Comparison of ENCODE assay signal across 12 mouse cellular contexts in genomic region chr11:117838572-117838971, GRCm38 (mm10). TPM values are rescaled to one million over a fixed set of nuclear protein-coding genes. Genes with fewer than 3 reads are reported as not detected.
A peak's percentile ranks its signal among the peaks of the same experiment; 100 is the strongest.
DNase-seq lines count a peak whose midpoint lies in the region; ATAC-seq and TF ChIP-seq lines count a peak whose summit lies in the region.
"Had no signal": no experiment of that assay in that cellular context is flagged by ENCODE, and none has a peak within 500 bp of the region (broad histone marks: within the 10 kb centered on the region; RNA-seq: fewer than 3 reads in every experiment).

No protein-coding gene starts in this region.

- no peak overlapping the region for H3K4me3 ChIP-seq in embryonic facial prominence, embryonic 10.5 days
- no peak overlapping the region for H3K4me3 ChIP-seq in kidney, adult 2 months (ENCODE audit: insufficient read depth, low read depth, low read length)
- H3K4me3 ChIP-seq: hindbrain, embryonic 15.5 days had no signal

- ATAC-seq in megakaryocyte-erythroid progenitor cell, adult 5-6 weeks (replicated peaks; ENCODE audit: low FRiP score, low TSS enrichment, poor library complexity, severe bottlenecking) = peak; percentile 92

- no peak for TF ChIP-seq CTCF in kidney, adult 2 months (conservative IDR thresholded peaks at IDR 0.05; ENCODE audit: insufficient read depth, insufficient read length, low read depth, low read length)

- TF ChIP-seq POLR2A in kidney, adult 2 months (IDR thresholded peaks at IDR 0.05; ENCODE audit: low read depth, low read length) = no peak

- peak; percentile 21 to 39 for DNase-seq in cerebellum, postnatal 10 days
- DNase-seq in cerebellum, adult 9-11 months = no peak
- no peak for DNase-seq in embryonic facial prominence, embryonic 10.5 days (ENCODE audit: low spot score)
- peak; percentile 68 for DNase-seq in kidney, adult 2 months
- DNase-seq in urinary bladder, postnatal 36 days (ENCODE audit: low spot score in 2 of 2) = no peak
- no peak for DNase-seq in ovary, postnatal 10 days (ENCODE audit: low spot score)
- no peak for DNase-seq in right cerebral cortex, postnatal 36 days (ENCODE audit: low spot score in 2 of 2)

- no peaks in the 10 kb centered on the region for H3K27me3 ChIP-seq in embryonic facial prominence, embryonic 10.5 days (replicated peaks; ENCODE audit: low read depth, poor library complexity, severe bottlenecking)
- H3K27me3 ChIP-seq in kidney, adult 2 months (replicated peaks; ENCODE audit: control insufficient read depth, insufficient read depth, low read length) = no peaks in the 10 kb centered on the region
- H3K27me3 ChIP-seq: hindbrain, embryonic 15.5 days had no signal

- no peaks in the 10 kb centered on the region for H3K36me3 ChIP-seq in embryonic facial prominence, embryonic 10.5 days (replicated peaks)
- H3K36me3 ChIP-seq in kidney, adult 2 months (ENCODE audit: control insufficient read depth, insufficient read depth, low read length) = no peaks in the 10 kb centered on the region
- H3K36me3 ChIP-seq: hindbrain, embryonic 15.5 days had no signal

- H3K27ac ChIP-seq in embryonic facial prominence, embryonic 10.5 days (replicated peaks) = peak overlapping the region; percentile 64
- H3K27ac ChIP-seq in kidney, adult 2 months (ENCODE audit: insufficient read depth, low read depth, low read length) = peak overlapping the region; percentile 41
- H3K27ac ChIP-seq: hindbrain, embryonic 15.5 days had no signal

- WGBS in embryonic facial prominence, embryonic 10.5 days = 71% methylated on average over 2 of the region's 2 CpGs
- WGBS in kidney, adult 2 months = 50% methylated on average over 2 of the region's 2 CpGs

- H3K9me3 ChIP-seq in embryonic facial prominence, embryonic 10.5 days = no peaks in the 10 kb centered on the region
- H3K9me3 ChIP-seq: hindbrain, embryonic 15.5 days had no signal

- H3K4me1 ChIP-seq in embryonic facial prominence, embryonic 10.5 days = peaks cover 21% of the 10 kb centered on the region
- H3K4me1 ChIP-seq in kidney, adult 2 months (ENCODE audit: control insufficient read depth, insufficient read depth, low read length) = peaks cover 14% of the 10 kb centered on the region; the same call in 1 of the 2 replicates
- H3K4me1 ChIP-seq: hindbrain, embryonic 15.5 days had no signal

RNA-seq across cellular contexts. Expression of gene Birc5, which starts 10.5 kb away (rescaled TPM):
- 405 and 416 TPM in 2 replicates for polyA plus RNA-seq in embryonic facial prominence, embryonic 10.5 days (2016; fragmentation: Nextera tagmentation; extraction: Ambion mirVana)
- polyA plus RNA-seq in kidney, adult 2 months (2012; rRNA removed) = 0.75 and 1.3 TPM in 2 replicates
- total RNA-seq in megakaryocyte-erythroid progenitor cell, adult 5-6 weeks (2014; fragmentation: Nextera tagmentation) = 164 and 220 TPM in 2 replicates
- total RNA-seq in megakaryocyte-erythroid progenitor cell, adult 5-6 weeks (2017) = 144 and 182 TPM in 2 replicates

RNA-seq across cellular contexts. Expression of gene Tk1, which starts 12.7 kb away (rescaled TPM):
- polyA plus RNA-seq in embryonic facial prominence, embryonic 10.5 days (2016; fragmentation: Nextera tagmentation; extraction: Ambion mirVana) = 156 and 161 TPM in 2 replicates
- polyA plus RNA-seq in kidney, adult 2 months (2012; rRNA removed) = 15.5 and 15.8 TPM in 2 replicates
- total RNA-seq in megakaryocyte-erythroid progenitor cell, adult 5-6 weeks (2014; fragmentation: Nextera tagmentation) = 191 and 266 TPM in 2 replicates
- total RNA-seq in megakaryocyte-erythroid progenitor cell, adult 5-6 weeks (2017) = 46.7 and 52.5 TPM in 2 replicates

RNA-seq across cellular contexts. Expression of gene Afmid, which starts 12.8 kb away (rescaled TPM):
- polyA plus RNA-seq in embryonic facial prominence, embryonic 10.5 days (2016; fragmentation: Nextera tagmentation; extraction: Ambion mirVana) = 3.5 and 4.8 TPM in 2 replicates
- polyA plus RNA-seq in kidney, adult 2 months (2012; rRNA removed) = 85.6 and 89.7 TPM in 2 replicates
- total RNA-seq in megakaryocyte-erythroid progenitor cell, adult 5-6 weeks (2014; fragmentation: Nextera tagmentation) = 7.2 and 9.4 TPM in 2 replicates
- 0.70 and 1.0 TPM in 2 replicates for total RNA-seq in megakaryocyte-erythroid progenitor cell, adult 5-6 weeks (2017)

RNA-seq across cellular contexts. Expression of gene Tmem235, which starts 22.0 kb away (rescaled TPM):
- polyA plus RNA-seq in embryonic facial prominence, embryonic 10.5 days (2016; fragmentation: Nextera tagmentation; extraction: Ambion mirVana) = 0.10 TPM in 1 of 2 replicates, not detected in the other
- 0.08 and 0.10 TPM in 2 replicates for polyA plus RNA-seq in kidney, adult 2 months (2012; rRNA removed)
- total RNA-seq in megakaryocyte-erythroid progenitor cell, adult 5-6 weeks (2014; fragmentation: Nextera tagmentation) = not detected in 2 replicates
- not detected in 2 replicates for total RNA-seq in megakaryocyte-erythroid progenitor cell, adult 5-6 weeks (2017)
- polyA plus RNA-seq: embryonic facial prominence, embryonic 11.5 days; hindbrain, embryonic 15.5 days; limb, embryonic 14.5 days; neural tube, embryonic 11.5 days had no signal

RNA-seq across cellular contexts. Expression of gene Gm20708, which starts 29.1 kb away (rescaled TPM):
- 0.28 and 0.41 TPM in 2 replicates for polyA plus RNA-seq in embryonic facial prominence, embryonic 10.5 days (2016; fragmentation: Nextera tagmentation; extraction: Ambion mirVana)
- 0.18 and 0.22 TPM in 2 replicates for polyA plus RNA-seq in kidney, adult 2 months (2012; rRNA removed)
- total RNA-seq in megakaryocyte-erythroid progenitor cell, adult 5-6 weeks (2014; fragmentation: Nextera tagmentation) = 0.45 and 7.0 TPM in 2 replicates
- total RNA-seq in megakaryocyte-erythroid progenitor cell, adult 5-6 weeks (2017) = 3.5 TPM in 1 of 2 replicates, not detected in the other
- polyA plus RNA-seq: embryonic facial prominence, embryonic 11.5 days; neural tube, embryonic 11.5 days had no signal

Comparison
In these comparisons a context has a peak if more than half of its experiments do, and no peak if none do; other contexts are left out.
1. DNase-seq: peak in cerebellum, postnatal 10 days (2 of 2) and kidney, adult 2 months (single experiment); none in cerebellum, adult 9-11 months (single experiment), embryonic facial prominence, embryonic 10.5 days (single experiment), urinary bladder, postnatal 36 days (0 of 2), ovary, postnatal 10 days (single experiment) and right cerebral cortex, postnatal 36 days (0 of 2).
2. RNA of gene Birc5, which starts 10.5 kb away (polyA plus RNA-seq): 405 to 416 TPM in embryonic facial prominence, embryonic 10.5 days; 0.75 to 1.3 TPM in kidney, adult 2 months; every median in the first group is over 100 times any median in the second.
3. RNA of gene Afmid, which starts 12.8 kb away (polyA plus RNA-seq): 85.6 to 89.7 TPM in kidney, adult 2 months; 3.5 to 4.8 TPM in embryonic facial prominence, embryonic 10.5 days; every median in the first group is over 10 times any median in the second.